Mouse (Mus musculus) thymus, adult 2 months (tissue): ENCODE measurements around the gene Tvp23a.

Experiments
- CTCF ChIP-seq: fragments of 200-500 bp; IDR thresholded peaks from 2 replicates; pipeline ENCODE4 v1.5.1; 2012; ENCODE audit warnings: mild to moderate bottlenecking, control low read depth, low read length, moderate library complexity, borderline replicate concordance; ENCODE audit not compliant: control insufficient read depth, poor library complexity, insufficient read depth; ENCODE audit errors: extremely low read depth
- POLR2A ChIP-seq: fragments of 200-500 bp; IDR thresholded peaks from 2 replicates; pipeline ENCODE4 v1.6.1; 2012; ENCODE audit warnings: mild to moderate bottlenecking, low read length, control low read depth, moderate library complexity; ENCODE audit not compliant: control insufficient read depth, poor library complexity, insufficient read depth; ENCODE audit errors: extremely low read depth

DNA sequence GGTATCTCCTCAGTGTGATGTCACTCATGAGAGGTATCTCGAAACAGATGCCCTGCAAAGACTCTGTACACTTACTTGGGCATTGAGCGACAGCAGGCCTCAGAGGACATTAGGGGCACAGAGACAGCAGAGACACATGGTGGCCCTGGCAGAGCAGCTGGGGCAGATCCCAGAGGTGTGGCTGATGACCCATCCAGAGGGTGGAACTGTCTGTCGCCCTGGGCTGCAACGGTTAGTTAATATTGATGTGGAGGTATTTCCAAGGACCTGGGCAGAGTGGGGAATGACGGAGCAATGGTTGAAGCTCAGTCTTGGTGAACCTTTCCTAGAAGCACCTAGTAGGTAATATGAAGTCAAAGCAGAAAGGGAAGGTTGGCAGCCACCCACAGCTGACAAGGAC is 48.4 kb downstream of the Tvp23a start:
- TF ChIP-seq CTCF (no peak), POLR2A (no peak)
